Mouse (Mus musculus) limb, embryonic 10.5 days (tissue): ENCODE data around the gene Slc4a1ap. TPM values are rescaled to one million over a fixed set of nuclear protein-coding genes. Genes with fewer than 3 reads are reported as not detected.

Experiments
- DNase-seq: peaks from one replicate; pipeline ENCODE4 v3.0.0-alpha.2; 2017; ENCODE audit warnings: low spot score
- H3K27ac ChIP-seq: fragments of 300-500 bp; sonication (generic); 2 replicates; pipeline ENCODE4 v1.5.1; 2016; ENCODE audit warnings: mild to moderate bottlenecking
- H3K27me3 ChIP-seq: fragments of 300-500 bp; sonication (generic); 2 replicates; pipeline ENCODE4 v1.6.1; 2016; ENCODE audit warnings: low read depth, mild to moderate bottlenecking; ENCODE audit not compliant: poor library complexity, severe bottlenecking
- H3K36me3 ChIP-seq: fragments of 300-500 bp; sonication (generic); 2 replicates; pipeline ENCODE4 v1.6.1; 2016; ENCODE audit warnings: mild to moderate bottlenecking, moderate library complexity
- H3K4me1 ChIP-seq: fragments of 300-500 bp; sonication (generic); 2 replicates; pipeline ENCODE4 v1.6.1; 2016
- H3K4me3 ChIP-seq: fragments of 300-500 bp; sonication (generic); 2 replicates; pipeline ENCODE4 v1.5.1; 2016; ENCODE audit warnings: mild to moderate bottlenecking, moderate library complexity
- H3K9me3 ChIP-seq: fragments of 300-500 bp; sonication (generic); replicated peaks from 2 replicates; pipeline ENCODE4 v1.6.1; 2016; ENCODE audit warnings: mild to moderate bottlenecking
- WGBS: fragments of 180-500 bp; shearing (Covaris S2); methylation state at CpG from one replicate; pipeline ENCODE4 v1.1.7; 2016; 5-methylcytosine and 5-hydroxymethylcytosine counted together
- polyA plus RNA-seq: library from polyadenylated mRNA; unstranded; fragments of >200 nt; fragmentation: Nextera tagmentation; extraction: Ambion mirVana; gene quantifications from 2 replicates; pipeline ENCODE4 v1.2.1, GENCODE M21; 2016

The Slc4a1ap gene
- polyA plus RNA-seq, 1 experiment from 2014 or later: 34.4 TPM

- Histone ChIP-seq H3K9me3 (no peaks in the 10 kb centered on the region), H3K4me3 (no peak overlapping the region), H3K27me3 (no peaks in the 10 kb centered on the region), H3K27ac (no peak overlapping the region), H3K36me3 (peaks cover 52% of the 10 kb centered on the region), H3K4me1 (peaks cover 16% of the 10 kb centered on the region)
- WGBS: 69% methylated on average over 2 of the region's 2 CpGs
- no peak for DNase-seq
These were observed 1.8 kb downstream of the Slc4a1ap start for GRCm38 (mm10) chr5:31528560-31528959.

GRCm38 (mm10) chr5:31535228-31535627, 8.4 kb downstream of the Slc4a1ap start:
- H3K4me3 ChIP-seq: no peak overlapping the region
- H3K27ac ChIP-seq: no peak overlapping the region
- H3K27me3 ChIP-seq: no peaks in the 10 kb centered on the region
- peaks cover 94% of the 10 kb centered on the region for H3K36me3 ChIP-seq
- H3K4me1 ChIP-seq: no peaks in the 10 kb centered on the region
- 86% methylated on average over 2 of the region's 2 CpGs for WGBS
- H3K9me3 ChIP-seq: no peaks in the 10 kb centered on the region
- no peak for DNase-seq

GRCm38 (mm10) chr5:31559401-31559800, 32.6 kb downstream of the Slc4a1ap start:
- Histone ChIP-seq H3K27ac (no peak overlapping the region), H3K9me3 (no peaks in the 10 kb centered on the region), H3K4me3 (no peak overlapping the region), H3K4me1 (peaks cover 4% of the 10 kb centered on the region; the same call in 1 of the 2 replicates), H3K36me3 (peaks cover 69% of the 10 kb centered on the region), H3K27me3 (no peaks in the 10 kb centered on the region)
- no peak for DNase-seq
- 52% methylated on average over 1 of the region's 1 CpGs for WGBS

- 91% methylated on average over 2 of the region's 2 CpGs for WGBS
- H3K4me1 ChIP-seq: peaks cover 4% of the 10 kb centered on the region; the same call in 1 of the 2 replicates
- no peak overlapping the region for H3K4me3 ChIP-seq
- H3K27ac ChIP-seq: no peak overlapping the region
- no peaks in the 10 kb centered on the region for H3K9me3 ChIP-seq
- H3K27me3 ChIP-seq: no peaks in the 10 kb centered on the region
- H3K36me3 ChIP-seq: peaks cover 59% of the 10 kb centered on the region
- DNase-seq: no peak
These were observed 33.6 kb downstream of the Slc4a1ap start for GRCm38 (mm10) chr5:31560352-31560751.

- no peak overlapping the region for H3K27ac ChIP-seq
- H3K9me3 ChIP-seq: no peaks in the 10 kb centered on the region
- H3K4me1 ChIP-seq: peaks cover 4% of the 10 kb centered on the region; the same call in 1 of the 2 replicates
- DNase-seq: no peak
- WGBS: 88% methylated on average over 7 of the region's 7 CpGs
- H3K27me3 ChIP-seq: no peaks in the 10 kb centered on the region
- peaks cover 45% of the 10 kb centered on the region for H3K36me3 ChIP-seq
- H3K4me3 ChIP-seq: no peak overlapping the region
These were observed 35.4 kb downstream of the Slc4a1ap start for GRCm38 (mm10) chr5:31562036-31562666.

- WGBS: 8% methylated on average over 6 of the region's 6 CpGs
- peak overlapping the region; percentile 51; the same call in 1 of the 2 replicates for H3K27ac ChIP-seq
- peak; percentile 83 for DNase-seq
These were observed 36.7 kb downstream of the Slc4a1ap start for GRCm38 (mm10) chr5:31563496-31563895.

GRCm38 (mm10) chr5:31563905-31564304, 37.1 kb downstream of the Slc4a1ap start:
- Histone ChIP-seq H3K27me3 (no peaks in the 10 kb centered on the region), H3K9me3 (no peaks in the 10 kb centered on the region), H3K36me3 (peaks cover 35% of the 10 kb centered on the region), H3K27ac (peak overlapping the region; percentile 51; the same call in 1 of the 2 replicates), H3K4me1 (peaks cover 4% of the 10 kb centered on the region; the same call in 1 of the 2 replicates), H3K4me3 (no peak overlapping the region)
- DNase-seq: no peak
- 29% methylated on average over 7 of the region's 7 CpGs for WGBS

More at GRCm38 (mm10) chr5:31563496-31563895, 36.7 kb downstream of the Slc4a1ap start:
- Histone ChIP-seq H3K4me1 (peaks cover 4% of the 10 kb centered on the region; the same call in 1 of the 2 replicates), H3K36me3 (peaks cover 36% of the 10 kb centered on the region), H3K27me3 (no peaks in the 10 kb centered on the region), H3K9me3 (no peaks in the 10 kb centered on the region), H3K4me3 (no peak overlapping the region)

GRCm38 (mm10) chr5:31564976-31565375, 38.2 kb downstream of the Slc4a1ap start:
- Histone ChIP-seq H3K36me3 (peaks cover 28% of the 10 kb centered on the region), H3K4me3 (no peak overlapping the region), H3K27ac (no peak overlapping the region), H3K4me1 (peaks cover 4% of the 10 kb centered on the region; the same call in 1 of the 2 replicates), H3K27me3 (no peaks in the 10 kb centered on the region), H3K9me3 (no peaks in the 10 kb centered on the region)
- no peak for DNase-seq
- WGBS: 91% methylated on average over 4 of the region's 4 CpGs

- Histone ChIP-seq H3K27me3 (no peaks in the 10 kb centered on the region), H3K9me3 (no peaks in the 10 kb centered on the region), H3K36me3 (peaks cover 21% of the 10 kb centered on the region), H3K27ac (no peak overlapping the region), H3K4me1 (peaks cover 12% of the 10 kb centered on the region), H3K4me3 (no peak overlapping the region)
- WGBS: 92% methylated on average over 7 of the region's 7 CpGs
- no peak for DNase-seq
These were observed 39.2 kb downstream of the Slc4a1ap start for GRCm38 (mm10) chr5:31566026-31566425.

GRCm38 (mm10) chr5:31566457-31566856, 39.7 kb downstream of the Slc4a1ap start:
- Histone ChIP-seq H3K27me3 (no peaks in the 10 kb centered on the region), H3K4me3 (no peak overlapping the region), H3K27ac (no peak overlapping the region), H3K4me1 (peaks cover 17% of the 10 kb centered on the region), H3K36me3 (peaks cover 21% of the 10 kb centered on the region), H3K9me3 (no peaks in the 10 kb centered on the region)
- 80% methylated on average over 3 of the region's 3 CpGs for WGBS
- no peak for DNase-seq

GRCm38 (mm10) chr5:31567951-31568657, 41.3 kb downstream of the Slc4a1ap start:
- no peak overlapping the region for H3K4me3 ChIP-seq
- H3K27ac ChIP-seq: no peak overlapping the region
- no peaks in the 10 kb centered on the region for H3K27me3 ChIP-seq
- H3K4me1 ChIP-seq: peaks cover 20% of the 10 kb centered on the region
- 84% methylated on average over 5 of the region's 5 CpGs for WGBS
- no peaks in the 10 kb centered on the region for H3K9me3 ChIP-seq
- H3K36me3 ChIP-seq: peaks cover 9% of the 10 kb centered on the region; the same call in 1 of the 2 replicates
- no peak for DNase-seq

GRCm38 (mm10) chr5:31571023-31571608, 44.3 kb downstream of the Slc4a1ap start:
- WGBS: 17% methylated on average over 20 of the region's 20 CpGs
- no peak for DNase-seq
- Histone ChIP-seq H3K4me3 (peak overlapping the region; percentile 26), H3K27me3 (no peaks in the 10 kb centered on the region), H3K4me1 (peaks cover 16% of the 10 kb centered on the region), H3K27ac (peak overlapping the region; percentile 68), H3K9me3 (no peaks in the 10 kb centered on the region), H3K36me3 (peaks cover 9% of the 10 kb centered on the region; the same call in 1 of the 2 replicates)

GRCm38 (mm10) chr5:31573722-31574121, 46.9 kb downstream of the Slc4a1ap start:
- Histone ChIP-seq H3K36me3 (peaks cover 4% of the 10 kb centered on the region; the same call in 1 of the 2 replicates), H3K4me1 (peaks cover 19% of the 10 kb centered on the region), H3K27ac (no peak overlapping the region), H3K9me3 (no peaks in the 10 kb centered on the region), H3K27me3 (no peaks in the 10 kb centered on the region), H3K4me3 (no peak overlapping the region)
- WGBS: 93% methylated on average over 3 of the region's 3 CpGs
- no peak for DNase-seq
